Mouse (Mus musculus) forebrain, postnatal 0 days (tissue): ENCODE results near the gene Syn2. TPM values are rescaled to one million over a fixed set of nuclear protein-coding genes. Genes with fewer than 3 reads are reported as not detected.

Experiments used
- ATAC-seq: fragments of 200-750 bp; cut with Nextera tagmentation; 2 replicates; pipeline ENCODE4 v1.8.0; 2017; ENCODE audit warnings: mild to moderate bottlenecking, moderate library complexity
- DNase-seq: peaks from one replicate; pipeline ENCODE4 v3.0.0-alpha.2; 2015
- H3K27ac ChIP-seq: fragments of 300-500 bp; sonication (generic); 2 replicates; pipeline ENCODE4 v1.5.1; 2014; ENCODE audit warnings: low read depth, mild to moderate bottlenecking, antibody characterized with exemption, low read length, moderate library complexity, mixed read lengths
- H3K27me3 ChIP-seq: fragments of 300-500 bp; sonication (generic); 2 replicates; pipeline ENCODE4 v1.6.1; 2014; ENCODE audit warnings: mild to moderate bottlenecking, low read length, mixed read lengths; ENCODE audit not compliant: insufficient read depth
- H3K36me3 ChIP-seq: fragments of 300-500 bp; sonication (generic); 2 replicates; pipeline ENCODE4 v1.6.1; 2014; ENCODE audit warnings: mild to moderate bottlenecking, moderate library complexity; ENCODE audit not compliant: insufficient read depth
- H3K4me1 ChIP-seq: fragments of 300-500 bp; sonication (generic); 2 replicates; pipeline ENCODE4 v1.6.1; 2014; ENCODE audit warnings: antibody characterized with exemption; ENCODE audit not compliant: insufficient read depth
- H3K4me2 ChIP-seq: fragments of 300-500 bp; sonication (generic); 2 replicates; pipeline ENCODE4 v1.6.1; 2014; ENCODE audit warnings: low read depth, mild to moderate bottlenecking, moderate library complexity
- H3K4me3 ChIP-seq: fragments of 300-500 bp; sonication (generic); 2 replicates; pipeline ENCODE4 v1.5.1; 2014; ENCODE audit warnings: low read depth, low read length, mixed read lengths
- H3K9ac ChIP-seq: fragments of 300-500 bp; sonication (generic); 2 replicates; pipeline ENCODE4 v1.6.1; 2014; ENCODE audit warnings: mild to moderate bottlenecking
- H3K9me3 ChIP-seq: fragments of 300-500 bp; sonication (generic); 2 replicates; pipeline ENCODE4 v1.6.1; 2016; ENCODE audit warnings: low read length
- CTCF ChIP-seq: sonication (generic); IDR thresholded peaks from 2 replicates; pipeline ENCODE4 v1.5.1; 2016; ENCODE audit warnings: antibody characterized with exemption, control low read depth, low read depth
- WGBS: fragments of 180-500 bp; shearing (Covaris S2); extraction: QIAGEN DNeasy Blood & Tissue Kit; methylation state at CpG from one replicate; pipeline ENCODE4 v1.1.7; 2014; 5-methylcytosine and 5-hydroxymethylcytosine counted together
- microRNA-seq, 2 experiments: library from miRNA; unstranded; fragments of <30 nt; microRNA quantifications; one replicate each; pipeline ENCODE4; 2016
- polyA plus RNA-seq: library from polyadenylated mRNA; unstranded; fragments of >200 nt; fragmentation: Nextera tagmentation; extraction: Ambion mirVana; gene quantifications from 2 replicates; pipeline ENCODE4 v1.2.1, GENCODE M21; 2015
- total RNA-seq: library from RNA; depleted of rRNA; stranded (reverse); fragments of >200 nt; gene quantifications from 2 replicates; pipeline ENCODE4 v1.2.3, GENCODE M21; 2014; rRNA removed

Gene Syn2
- total and polyA plus RNA-seq, 2 experiments from 2014 or later, result 85.9 to 91.1 TPM

DNA sequence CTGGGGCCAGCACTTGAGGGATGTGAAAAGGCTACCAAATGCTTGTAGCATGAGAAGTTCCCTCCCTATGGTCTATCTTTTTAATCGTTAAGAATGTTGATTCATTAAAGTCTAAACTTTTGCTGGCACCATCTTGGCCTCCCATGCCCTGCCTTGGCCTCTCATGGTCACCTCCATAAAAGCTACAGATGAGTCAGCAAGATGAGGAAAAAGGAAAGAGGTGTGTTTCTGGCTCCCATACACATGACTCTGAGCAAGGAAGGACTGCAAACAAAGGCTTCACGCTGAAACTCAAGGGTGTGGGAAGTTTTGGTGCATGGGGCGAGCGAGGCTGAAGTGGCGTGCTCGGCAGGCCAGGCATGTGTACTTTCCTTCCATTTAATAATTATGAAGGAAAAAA lies 184.1 kb downstream of the Syn2 start:
- H3K4me3 ChIP-seq, result no peak overlapping the region
- H3K27me3 ChIP-seq, result no peaks in the 10 kb centered on the region

DNA sequence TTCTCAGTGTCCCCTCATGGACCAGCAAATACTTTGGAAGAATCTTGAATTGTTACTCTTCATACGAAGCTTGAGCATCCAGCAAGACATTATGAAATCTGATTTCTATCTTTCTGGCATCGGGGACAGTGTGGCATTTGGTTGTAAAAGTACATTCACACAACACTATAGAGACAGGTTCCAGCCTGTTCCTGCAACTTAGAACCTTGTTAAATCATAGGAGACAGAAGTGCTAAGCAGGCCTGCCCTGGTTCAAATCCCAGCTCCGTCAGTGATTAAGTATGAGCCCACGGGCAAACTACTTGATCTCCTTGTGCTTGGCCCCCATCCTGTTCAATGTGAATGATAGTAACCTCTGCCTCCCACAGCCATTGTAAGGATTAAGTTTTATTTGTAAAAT lies 185.0 kb downstream of the Syn2 start:
- 95% methylated on average over 4 of the region's 4 CpGs for WGBS
- H3K4me1 ChIP-seq, result peaks cover 6% of the 10 kb centered on the region; the same call in 1 of the 2 replicates
- no peak overlapping the region for H3K4me3 ChIP-seq

More for the DNA sequence above, 184.1 kb downstream of the Syn2 start:
- Histone ChIP-seq H3K4me2 (no peak overlapping the region), H3K9ac (no peak overlapping the region), H3K36me3 (no peaks in the 10 kb centered on the region), H3K27ac (no peak overlapping the region), H3K4me1 (peaks cover 6% of the 10 kb centered on the region; the same call in 1 of the 2 replicates), H3K9me3 (no peaks in the 10 kb centered on the region)
- WGBS, result 88% methylated on average over 6 of the region's 6 CpGs
- TF ChIP-seq CTCF, result no peak
- DNase-seq (no peak), ATAC-seq (no peak)

DNA sequence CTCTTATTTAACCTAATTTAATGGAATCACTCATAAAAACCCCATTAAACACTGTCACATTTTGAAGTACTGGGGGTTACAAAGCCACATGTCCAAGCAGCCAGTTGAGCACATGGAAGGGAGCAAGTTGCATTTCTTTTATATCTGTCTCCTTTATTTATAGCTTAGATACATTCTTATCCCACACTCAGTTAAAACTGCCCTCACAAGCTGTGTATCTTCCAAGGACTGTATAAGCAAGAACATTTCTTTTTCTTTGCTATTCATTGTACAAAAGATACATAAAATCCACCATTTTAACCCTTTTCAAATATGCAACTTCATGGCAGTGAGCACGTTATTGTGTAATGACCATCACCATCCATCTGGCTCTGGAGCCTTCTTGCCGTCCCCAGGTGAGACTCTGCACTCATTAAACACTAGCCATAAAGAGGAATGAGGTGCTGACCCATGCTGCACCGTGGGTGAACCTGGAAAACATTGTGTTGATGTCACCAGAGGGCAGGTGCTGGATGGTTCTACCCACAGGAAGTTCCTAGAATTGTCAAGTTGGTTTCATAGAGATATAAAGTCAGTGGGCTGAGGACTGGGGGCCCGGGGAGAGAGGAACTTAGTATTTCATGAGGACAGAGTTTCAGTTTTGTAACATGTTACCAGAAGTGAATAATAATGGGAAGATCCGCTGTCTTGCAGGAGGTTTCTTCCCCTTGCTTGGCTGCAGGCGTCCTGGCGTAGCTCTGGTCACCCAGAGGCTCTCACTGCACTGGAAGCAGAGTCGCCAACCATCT lies 186.4 kb downstream of the Syn2 start:
- 89% methylated on average over 8 of the region's 8 CpGs for WGBS
- TF ChIP-seq CTCF, result no peak
- DNase-seq, result no peak

More for the DNA sequence above, 185.0 kb downstream of the Syn2 start:
- no peak for DNase-seq
- no peak overlapping the region for H3K4me2 ChIP-seq
- ATAC-seq, result no peak
- no peak overlapping the region for H3K27ac ChIP-seq
- H3K9me3 ChIP-seq, result no peaks in the 10 kb centered on the region
- H3K36me3 ChIP-seq, result no peaks in the 10 kb centered on the region
- no peak for TF ChIP-seq CTCF
- H3K27me3 ChIP-seq, result no peaks in the 10 kb centered on the region
- H3K9ac ChIP-seq, result no peak overlapping the region

DNA sequence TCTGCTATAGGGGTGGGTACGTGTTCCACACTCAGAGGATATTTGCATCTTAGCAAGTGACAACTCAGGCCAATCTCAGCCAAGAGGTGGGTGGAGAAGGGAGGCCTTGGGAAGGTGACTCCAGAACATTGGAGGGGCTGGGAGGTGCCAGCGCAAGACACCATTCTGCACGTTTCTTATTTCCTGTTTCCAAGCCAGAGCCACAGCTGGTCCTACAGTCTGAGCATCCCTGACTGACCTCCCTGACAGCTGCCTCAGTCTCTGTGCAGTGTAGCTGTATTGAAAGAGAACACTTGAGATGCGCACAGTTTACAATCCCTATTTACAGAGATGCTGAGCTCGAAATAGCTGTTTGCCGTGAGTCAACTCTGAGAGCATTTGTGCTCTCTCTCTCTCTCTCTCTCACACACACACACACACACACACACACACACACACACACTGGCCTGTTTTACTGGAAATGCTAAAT lies 187.2 kb downstream of the Syn2 start:
- Histone ChIP-seq H3K4me2 (no peak overlapping the region), H3K4me1 (peaks cover 6% of the 10 kb centered on the region; the same call in 1 of the 2 replicates), H3K9me3 (no peaks in the 10 kb centered on the region), H3K36me3 (no peaks in the 10 kb centered on the region), H3K27me3 (no peaks in the 10 kb centered on the region), H3K27ac (no peak overlapping the region), H3K4me3 (no peak overlapping the region), H3K9ac (no peak overlapping the region)
- 50% methylated on average over 6 of the region's 6 CpGs for WGBS
- ATAC-seq (peak; percentile 60), DNase-seq (peak; percentile 38)
- TF ChIP-seq CTCF, result no peak

More for the DNA sequence above, 186.4 kb downstream of the Syn2 start:
- Histone ChIP-seq H3K9ac (no peak overlapping the region), H3K27me3 (no peaks in the 10 kb centered on the region), H3K27ac (no peak overlapping the region), H3K36me3 (no peaks in the 10 kb centered on the region), H3K9me3 (no peaks in the 10 kb centered on the region), H3K4me1 (peaks cover 6% of the 10 kb centered on the region; the same call in 1 of the 2 replicates), H3K4me3 (no peak overlapping the region), H3K4me2 (no peak overlapping the region)
- no peak for ATAC-seq

DNA sequence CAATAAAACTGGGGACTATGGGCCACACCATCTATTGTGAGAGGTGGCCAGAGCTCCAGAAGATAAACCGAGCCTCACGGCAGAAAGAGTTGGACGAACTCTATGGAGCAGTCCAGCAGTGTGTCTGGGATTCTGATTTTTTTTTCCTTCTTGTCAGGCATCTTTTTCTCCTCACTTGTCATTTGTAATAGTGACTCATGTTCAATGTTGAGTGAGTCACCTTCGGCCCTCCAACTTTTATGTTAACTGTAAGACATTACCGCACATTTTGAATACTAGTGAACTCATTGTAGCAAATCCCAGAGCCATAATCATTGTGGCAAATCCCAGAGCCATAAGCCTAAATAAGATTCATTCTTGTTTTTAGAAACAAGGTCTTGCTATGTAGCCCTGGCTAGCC lies 188.3 kb downstream of the Syn2 start:
- Histone ChIP-seq H3K27ac (no peak overlapping the region), H3K4me3 (no peak overlapping the region), H3K27me3 (no peaks in the 10 kb centered on the region), H3K9ac (no peak overlapping the region), H3K9me3 (no peaks in the 10 kb centered on the region), H3K4me1 (peaks cover 6% of the 10 kb centered on the region; the same call in 1 of the 2 replicates), H3K36me3 (no peaks in the 10 kb centered on the region), H3K4me2 (no peak overlapping the region)
- DNase-seq, result no peak
- no peak for ATAC-seq
- WGBS, result 92% methylated on average over 5 of the region's 5 CpGs
- TF ChIP-seq CTCF, result no peak

DNA sequence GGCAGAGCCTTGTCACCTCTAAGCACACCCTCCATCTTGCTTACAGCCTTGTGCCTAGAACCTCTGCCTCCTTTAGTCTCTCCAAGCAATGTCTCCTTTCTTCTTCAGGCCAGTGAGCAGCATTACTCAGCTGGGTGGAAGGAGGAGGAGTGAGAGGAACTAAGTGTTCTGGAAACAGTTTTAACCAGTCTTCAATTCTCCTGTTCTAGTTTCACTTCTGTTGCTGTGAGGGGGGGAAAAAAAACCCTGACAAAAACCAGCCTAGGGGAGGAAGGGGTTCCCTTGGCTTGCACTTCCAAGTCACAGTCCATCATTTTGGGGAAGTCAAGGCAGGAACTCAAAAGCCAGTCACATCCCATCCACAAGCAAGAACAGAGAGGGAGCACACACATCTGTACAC lies 196.3 kb downstream of the Syn2 start:
- Histone ChIP-seq H3K27me3 (no peaks in the 10 kb centered on the region), H3K4me3 (no peak overlapping the region), H3K27ac (no peak overlapping the region), H3K36me3 (no peaks in the 10 kb centered on the region), H3K4me2 (no peak overlapping the region), H3K9me3 (no peaks in the 10 kb centered on the region), H3K4me1 (no peaks in the 10 kb centered on the region), H3K9ac (no peak overlapping the region)
- ATAC-seq (no peak), DNase-seq (no peak)
- TF ChIP-seq CTCF, result no peak

Small RNA genes within 50 kb of the gene (microRNA-seq; reads per million reads assigned to microRNA genes)
- 0 reads per million in 2 experiments for gene Gm24767

Other genes starting within 250 kb of the Syn2 start
- gene Vgll4, start 164.9 kb upstream of the Syn2 start, total RNA-seq, result 59.2 and 72.0 TPM in 2 replicates
- 51.8 and 58.0 TPM in 2 replicates for gene Vgll4, start 164.9 kb upstream of the Syn2 start, polyA plus RNA-seq
- gene Tamm41, start 97.0 kb upstream of the Syn2 start, total RNA-seq, result 33.7 and 37.5 TPM in 2 replicates
- gene Tamm41, start 97.0 kb upstream of the Syn2 start, polyA plus RNA-seq, result 49.0 and 54.4 TPM in 2 replicates
- gene Gm17482, start 92.4 kb downstream of the Syn2 start, total RNA-seq, result not detected in 2 replicates
- gene Gm17482, start 92.4 kb downstream of the Syn2 start, polyA plus RNA-seq, result not detected in 2 replicates
- 9.6 and 10.0 TPM in 2 replicates for gene Timp4, start 117.3 kb downstream of the Syn2 start, total RNA-seq
- 7.9 and 12.7 TPM in 2 replicates for gene Timp4, start 117.3 kb downstream of the Syn2 start, polyA plus RNA-seq
- 0.52 and 0.77 TPM in 2 replicates for gene Pparg, start 226.0 kb downstream of the Syn2 start, total RNA-seq
- gene Pparg, start 226.0 kb downstream of the Syn2 start, polyA plus RNA-seq, result 0.13 and 0.30 TPM in 2 replicates